Mouse (Mus musculus) heart, postnatal 0 days (tissue): ENCODE measurements around the gene Thrb.

Experiments
- CTCF ChIP-seq: IDR thresholded peaks from 2 replicates; pipeline ENCODE4 v1.5.1; 2016; ENCODE audit warnings: antibody characterized with exemption, control low read depth, low read depth
- EP300 ChIP-seq: IDR thresholded peaks from 2 replicates; pipeline ENCODE4 v1.6.1; 2016; ENCODE audit warnings: antibody characterized with exemption, low read depth

DNA sequence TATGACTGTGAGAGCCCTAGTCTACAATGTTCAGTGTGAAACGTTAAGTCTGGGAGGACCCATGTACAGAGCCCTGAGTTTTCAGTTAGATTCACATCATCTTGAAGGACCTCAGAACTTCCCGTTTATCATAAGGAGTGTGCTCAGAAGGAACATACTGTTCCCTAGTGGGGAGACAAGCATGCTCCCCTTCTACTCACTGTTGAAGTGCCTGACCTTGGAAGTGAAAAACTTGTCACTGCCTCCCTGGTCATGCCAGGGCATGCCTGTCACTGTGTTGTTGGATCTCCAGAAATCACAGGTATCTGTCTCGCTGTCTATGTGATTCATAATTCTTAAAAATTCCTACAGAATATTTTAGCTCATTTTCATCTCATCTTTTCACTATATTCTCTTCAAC lies 323.3 kb downstream of the Thrb start:
- TF ChIP-seq CTCF (no peak), EP300 (no peak)
